Mouse (Mus musculus) mature B cell (primary cell): ENCODE results near the gene Srsf4.

Experiments
- in situ Hi-C: fragments of 300-500 bp; cut with MboI; formaldehyde crosslinking; loops from 2 replicates; pipeline ENCODE4 v1.14.3; 2019

Gene Srsf4

DNA sequence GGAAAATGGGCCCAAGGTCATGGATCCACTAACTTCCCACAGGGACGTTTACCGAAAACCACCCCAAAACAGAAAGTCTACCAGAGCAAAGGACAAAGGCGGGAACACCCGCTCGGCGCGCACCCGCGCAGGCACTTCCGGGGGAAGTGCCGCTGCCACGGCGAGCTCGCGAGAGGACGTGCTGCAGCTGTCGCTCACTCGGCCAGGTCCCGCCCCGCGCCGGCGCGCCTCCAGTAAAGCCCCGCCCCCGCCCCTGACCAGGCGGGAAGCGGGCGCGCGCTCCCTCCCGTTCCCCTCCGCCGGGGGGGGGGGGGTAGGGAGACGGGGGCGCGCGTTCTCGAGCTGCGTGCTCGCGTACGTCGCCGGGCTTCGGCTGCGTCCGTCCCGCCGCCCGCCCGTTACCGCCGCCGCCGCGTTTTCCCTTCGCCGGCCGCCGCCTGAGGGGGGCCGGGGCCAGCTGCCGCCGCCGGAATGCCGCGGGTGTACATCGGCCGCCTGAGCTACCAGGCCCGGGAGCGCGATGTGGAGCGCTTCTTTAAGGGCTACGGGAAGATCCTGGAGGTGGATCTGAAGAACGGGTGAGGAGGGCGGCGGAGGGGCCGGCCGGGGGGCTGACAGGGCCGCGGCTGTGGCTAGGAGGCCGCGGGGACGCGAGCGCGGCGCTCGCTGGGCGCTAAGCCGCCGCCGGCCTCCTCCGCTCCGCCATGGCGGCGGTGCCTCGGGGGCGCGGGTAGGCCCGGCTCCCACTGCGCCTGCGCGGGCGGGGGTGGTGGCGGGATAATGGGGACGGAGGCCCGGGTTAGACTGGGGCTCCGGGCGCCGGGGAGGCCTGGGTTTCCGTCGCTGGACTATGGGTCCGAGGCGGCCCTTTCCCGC lies at the start of gene Srsf4:
Gene Srsf4, plus strand, starts transcription at position 325 of the 876 bp plus-strand sequence.
- in situ Hi-C loops, result no loop called here

DNA sequence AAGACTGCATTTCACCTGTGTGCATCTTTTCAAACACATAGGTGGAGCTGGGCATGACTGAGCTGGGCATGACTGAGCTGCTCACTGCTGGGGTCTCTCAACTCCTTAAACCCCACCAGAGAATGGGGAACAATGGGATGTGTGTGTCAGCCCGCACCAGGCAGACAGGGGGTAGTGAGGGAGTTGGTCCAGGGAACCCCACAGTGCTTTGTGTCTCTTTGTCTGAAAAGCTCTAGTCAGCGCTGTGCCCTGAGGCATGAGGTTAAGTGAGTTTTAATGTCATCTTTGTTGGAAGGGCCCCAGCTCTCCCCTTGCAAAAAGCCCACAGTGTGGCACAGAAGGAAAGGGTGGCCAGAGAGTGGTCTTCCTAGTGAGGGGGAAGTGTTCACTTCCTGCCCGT lies 48.5 kb upstream of the Srsf4 start:
- in situ Hi-C loops, result no loop called here

DNA sequence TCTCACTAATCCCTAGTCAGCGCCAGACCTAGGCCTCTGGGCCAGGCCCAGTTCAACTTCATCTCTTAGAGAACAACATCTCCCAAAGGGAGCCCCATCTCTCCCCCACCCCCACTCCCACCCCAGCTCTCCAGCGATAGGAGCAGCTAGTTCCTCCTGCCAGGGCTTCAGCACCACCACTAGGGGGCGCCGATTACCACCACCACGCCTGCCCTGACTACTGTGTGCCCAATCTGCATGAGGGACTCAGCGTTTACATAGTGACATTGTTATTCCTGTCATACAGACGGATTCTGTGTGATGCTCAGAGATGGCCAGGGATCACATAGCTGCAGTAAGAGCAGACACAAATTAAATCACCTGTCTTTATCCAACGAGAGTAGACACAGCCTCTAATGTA lies 47.6 kb upstream of the Srsf4 start:
- in situ Hi-C loops, result no loop called here

DNA sequence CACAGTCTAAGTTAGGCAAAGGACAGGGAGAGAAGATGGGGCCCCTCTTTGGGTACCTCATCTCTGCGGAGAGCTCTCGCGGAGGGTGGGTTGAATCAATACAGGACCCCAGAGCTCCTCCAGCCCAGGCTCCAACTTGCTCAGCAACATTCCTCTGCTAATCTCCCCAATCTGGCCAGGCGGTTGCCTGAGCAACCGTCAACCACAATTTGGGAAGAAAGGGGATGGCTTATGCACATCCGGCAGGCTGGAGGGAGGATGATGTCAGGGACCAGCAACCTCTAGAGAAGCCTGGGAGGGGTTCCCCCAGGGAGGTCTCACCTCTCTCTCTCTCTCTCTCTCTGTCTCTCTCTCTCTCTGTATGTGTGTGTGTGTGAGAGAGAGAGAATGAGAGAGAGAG lies 46.5 kb upstream of the Srsf4 start:
- in situ Hi-C loops, result no loop called here

DNA sequence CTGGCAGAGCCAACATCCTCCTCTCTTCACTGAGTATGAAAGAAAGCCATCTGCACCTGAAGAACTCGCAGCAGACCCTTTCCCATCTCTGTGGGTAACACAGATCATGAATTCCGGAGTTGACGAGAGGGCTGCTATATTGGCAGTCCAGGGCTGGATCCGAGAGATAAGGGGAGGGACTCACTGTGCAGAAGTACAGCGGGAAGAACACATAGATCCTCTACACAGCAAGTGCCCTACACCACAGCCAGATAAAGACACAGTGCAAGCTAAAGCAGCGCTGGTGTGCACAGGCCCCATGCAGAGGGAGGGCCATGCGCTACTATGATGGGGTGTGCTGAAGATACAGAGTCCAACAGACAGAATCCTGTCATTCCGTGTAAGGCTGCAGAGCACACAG lies 44.3 kb upstream of the Srsf4 start:
- in situ Hi-C loops, result no loop called here

DNA sequence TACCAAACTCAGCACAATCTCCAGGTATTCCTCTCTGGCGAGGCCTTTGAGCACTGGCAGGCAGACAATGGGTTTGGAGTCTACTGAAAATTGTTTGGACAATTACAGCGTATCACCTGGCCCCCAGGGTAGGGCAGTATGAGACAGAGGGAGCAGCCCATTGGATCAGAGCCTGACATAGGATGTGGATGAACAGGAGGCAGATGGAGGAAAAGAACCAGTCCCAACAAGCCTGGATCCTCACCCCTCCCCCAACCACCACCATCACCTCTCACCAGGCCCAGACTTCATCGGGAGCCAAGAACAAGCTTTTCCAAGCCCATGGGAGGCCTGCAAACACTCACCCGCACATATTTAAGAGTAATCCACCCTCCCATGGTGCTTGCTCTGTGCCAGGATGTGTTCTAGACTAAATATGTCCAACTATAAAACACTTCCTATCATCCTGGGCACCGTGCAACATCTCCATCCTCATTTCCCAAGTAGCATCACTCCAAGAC lies 41.8 kb upstream of the Srsf4 start:
- in situ Hi-C loops, result loop anchor here (10.0 kb wide), 2 partner anchors 687 to 877 kb away; no protein-coding TSS in a partner anchor

DNA sequence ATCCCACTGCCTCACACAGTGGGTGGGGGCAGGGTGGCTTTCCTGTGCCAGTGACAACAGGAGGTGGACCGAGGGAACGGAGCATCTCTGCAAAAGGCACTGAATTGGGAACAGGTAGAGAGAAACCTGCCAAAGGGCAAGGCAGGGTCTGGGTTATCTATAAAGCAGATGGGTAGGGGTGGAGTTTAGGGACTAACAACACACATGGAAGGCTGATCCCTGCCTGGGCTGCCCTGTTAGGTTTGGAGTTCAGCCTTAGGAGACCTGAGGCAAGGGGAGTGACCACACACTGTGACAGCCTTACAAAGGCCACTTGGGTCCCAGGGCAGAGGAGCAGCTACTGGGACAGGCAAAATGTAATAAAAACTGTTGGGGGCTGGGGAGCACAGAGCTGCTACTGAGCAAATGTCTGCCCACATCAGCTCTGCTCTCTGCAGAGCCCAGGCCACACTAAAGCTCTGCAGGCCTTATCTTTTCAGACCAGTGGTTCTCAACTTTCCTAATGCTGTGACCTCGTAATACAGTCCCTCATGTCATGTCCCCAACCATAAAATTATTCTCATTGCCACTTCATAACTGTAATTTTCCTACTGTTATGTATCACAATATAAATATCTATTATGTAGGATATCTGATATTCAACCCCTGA lies 40.5 kb upstream of the Srsf4 start:
- in situ Hi-C loops, result loop anchor here (10.0 kb wide), 2 partner anchors 688 to 878 kb away; no protein-coding TSS in a partner anchor

DNA sequence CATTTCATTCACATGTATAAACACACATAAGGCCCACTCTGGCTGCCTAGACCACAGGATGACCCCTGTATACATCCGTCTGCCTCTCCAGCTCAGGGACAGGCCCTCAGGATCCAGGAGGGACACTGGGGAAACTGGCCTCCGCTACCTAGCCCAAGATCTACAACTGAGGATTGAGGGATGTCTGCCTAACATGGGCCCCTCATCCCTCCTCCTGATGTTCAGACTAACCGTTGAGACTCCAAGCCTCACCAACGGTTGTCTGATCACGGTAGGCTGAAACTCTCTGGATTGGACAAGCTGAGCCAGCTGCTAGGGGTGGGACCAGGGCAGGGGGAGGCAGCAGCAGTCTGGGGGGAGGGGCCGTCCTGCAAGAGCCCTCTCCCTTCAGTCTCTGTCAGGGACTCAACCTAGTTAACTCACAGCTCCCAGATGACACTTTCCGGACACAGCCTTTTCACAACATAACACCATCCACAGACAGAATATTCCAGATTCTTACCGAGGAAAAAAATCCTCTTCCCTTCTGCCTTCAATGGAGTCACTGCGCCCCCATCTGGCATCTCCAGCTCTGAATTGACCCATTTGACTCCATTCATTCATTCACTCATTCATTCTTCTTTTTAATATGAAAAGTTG lies 39.3 kb upstream of the Srsf4 start:
- in situ Hi-C loops, result loop anchor here (10.0 kb wide), 2 partner anchors 689 to 879 kb away; no protein-coding TSS in a partner anchor

DNA sequence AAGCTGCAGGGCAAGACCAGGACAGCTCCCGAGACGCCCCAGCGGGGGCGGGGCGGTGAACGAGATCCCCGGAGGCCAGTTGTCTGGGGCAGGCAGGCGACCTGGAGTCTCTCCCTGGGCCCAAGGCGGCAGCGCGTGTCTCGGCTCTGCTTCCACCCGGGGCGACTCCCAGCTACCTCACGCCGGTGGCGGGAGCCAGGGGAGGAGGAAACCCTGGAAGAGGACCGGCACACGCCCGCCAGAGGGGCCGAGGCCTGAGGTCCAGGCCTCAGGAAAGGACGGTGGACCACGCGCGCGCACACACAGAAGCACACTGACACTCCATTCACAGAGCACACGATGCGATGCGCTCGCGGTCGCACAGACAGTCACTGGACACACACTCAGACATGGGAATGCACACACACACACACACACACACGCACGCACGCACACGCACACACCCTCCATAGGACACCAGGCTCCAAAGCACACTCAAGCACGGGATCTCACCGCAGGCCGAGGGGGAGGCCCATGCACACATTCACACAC lies 37.0 kb upstream of the Srsf4 start:
- in situ Hi-C loops, result loop anchor here (10.0 kb wide), 2 partner anchors 692 to 882 kb away; no protein-coding TSS in a partner anchor

DNA sequence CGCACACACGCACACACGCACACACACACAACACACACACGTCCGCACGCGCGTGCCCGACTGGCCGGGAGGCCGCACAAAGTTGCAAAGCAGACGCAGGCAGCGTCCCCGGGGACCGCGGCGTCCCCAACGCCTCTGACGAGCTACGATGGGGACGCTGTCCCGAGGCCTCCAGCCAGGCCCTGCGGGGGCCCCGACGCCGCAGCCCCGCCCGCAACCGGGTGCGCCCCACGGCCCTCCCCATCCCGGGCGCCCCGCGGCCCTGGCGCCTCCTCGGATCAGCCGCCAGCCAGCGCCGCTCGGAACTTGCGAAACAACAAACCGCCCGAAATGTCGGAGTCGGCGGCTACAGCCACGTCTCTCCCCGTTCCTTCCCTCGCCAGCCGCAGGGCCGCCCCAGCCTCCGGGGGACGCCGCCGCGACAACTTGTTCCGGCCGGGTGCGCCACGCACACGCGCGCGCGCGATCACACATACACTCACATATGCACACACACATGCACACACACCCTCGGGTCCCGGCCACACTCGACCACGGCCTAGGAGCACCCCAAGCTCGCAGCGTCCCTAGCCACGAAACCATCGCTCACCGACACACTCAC lies 36.4 kb upstream of the Srsf4 start:
- in situ Hi-C loops, result loop anchor here (10.0 kb wide), 2 partner anchors 692 to 882 kb away; no protein-coding TSS in a partner anchor

DNA sequence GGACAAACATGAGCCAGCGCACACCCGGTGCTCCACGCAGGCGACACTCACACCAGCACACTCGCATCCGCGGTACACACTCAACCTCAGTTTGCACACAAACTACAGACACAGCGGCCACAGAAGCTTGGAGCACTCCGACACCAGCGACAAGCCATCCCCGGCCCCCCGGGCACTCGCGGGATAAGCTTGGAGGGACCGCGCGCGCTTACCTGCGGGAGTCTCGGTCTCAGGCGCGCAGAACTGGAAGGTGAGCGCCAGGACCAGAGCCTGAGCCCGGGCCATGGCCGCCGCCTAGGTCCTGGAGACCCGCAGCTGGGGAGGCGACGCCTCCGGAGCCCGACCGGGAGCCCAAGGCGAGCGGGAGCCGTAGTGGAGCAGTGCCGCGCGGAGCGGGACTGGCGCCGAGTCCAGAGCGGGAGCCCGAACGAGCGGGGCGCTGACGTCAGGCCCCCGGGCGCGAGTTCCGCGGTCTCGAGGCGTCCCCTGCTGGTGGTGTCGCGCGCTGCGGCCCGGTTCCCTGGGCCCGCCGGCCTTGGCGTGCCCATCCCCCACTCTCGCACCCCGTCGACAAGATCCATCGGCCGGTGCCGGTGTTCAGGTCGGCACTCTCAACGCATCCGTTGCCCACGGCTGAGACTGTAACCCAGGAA lies 35.4 kb upstream of the Srsf4 start, which contains the start of gene Ptpru:
Gene Ptpru, minus strand, starts transcription at position 417 of the 653 bp plus-strand sequence.
- in situ Hi-C loops, result loop anchor here (10.0 kb wide), 2 partner anchors 693 to 883 kb away; no protein-coding TSS in a partner anchor

DNA sequence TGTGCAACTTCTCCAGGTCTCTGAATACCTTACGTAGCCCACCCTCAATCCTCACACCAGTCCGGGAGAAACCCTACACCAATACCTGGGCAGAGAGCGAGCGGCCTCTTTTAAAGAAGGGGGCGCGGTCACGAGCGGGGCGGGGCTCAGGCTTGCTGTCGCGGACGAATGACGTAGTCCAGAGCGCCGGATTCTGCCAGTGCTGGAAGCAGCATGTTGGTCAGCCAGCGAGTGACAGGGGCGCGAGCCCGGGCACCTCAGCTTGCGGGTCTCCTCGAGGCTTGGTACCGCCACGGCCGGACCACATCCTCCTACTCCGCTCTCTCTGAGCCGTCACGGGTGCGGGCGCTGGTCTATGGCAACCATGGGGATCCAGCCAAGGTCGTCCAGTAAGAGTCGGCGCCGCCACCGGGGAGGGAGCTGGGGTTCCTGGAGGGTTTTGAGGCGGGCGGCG lies 30.1 kb upstream of the Srsf4 start, which contains the start of gene Mecr:
Gene Mecr, plus strand, starts transcription at position 181 of the 454 bp plus-strand sequence.
- in situ Hi-C loops, result no loop called here

DNA sequence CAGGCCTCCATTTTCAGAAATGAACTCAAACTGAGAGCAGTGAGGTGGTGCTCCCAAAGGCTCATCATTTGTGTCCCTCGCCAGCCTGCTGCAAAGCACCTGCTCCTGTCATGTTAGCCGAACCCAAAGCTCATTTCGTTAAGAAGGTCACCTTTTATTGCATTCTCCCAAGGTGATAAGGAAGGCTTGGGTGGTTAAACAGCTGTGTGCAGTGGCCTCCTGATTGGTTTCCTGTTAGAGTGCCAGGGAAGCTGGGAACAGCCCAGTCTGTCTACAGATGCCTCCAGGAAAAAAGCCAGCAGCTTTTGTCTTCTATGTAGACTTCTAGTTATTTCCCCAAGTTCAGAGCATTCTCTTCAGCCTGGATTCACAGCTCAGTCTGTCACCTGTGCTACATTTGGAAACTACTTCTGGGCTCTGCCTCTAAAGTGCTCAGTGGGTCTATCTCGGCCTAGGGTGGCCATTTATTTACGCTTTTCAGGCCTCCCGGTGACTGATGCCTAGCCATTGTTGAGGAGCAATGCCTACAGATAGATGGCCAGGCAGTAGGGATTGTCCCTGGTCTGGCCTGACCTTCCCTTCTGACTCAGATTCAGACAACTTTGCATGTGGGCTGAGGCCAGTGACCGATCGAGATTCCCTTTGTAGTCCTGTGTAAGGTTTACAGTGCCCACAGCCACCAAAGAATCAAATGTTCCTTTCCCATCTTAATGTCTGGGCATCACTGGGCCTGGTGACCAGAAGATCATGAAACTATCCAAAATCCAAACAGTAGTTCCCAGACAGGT lies 27.2 kb upstream of the Srsf4 start:
- in situ Hi-C loops, result no loop called here

DNA sequence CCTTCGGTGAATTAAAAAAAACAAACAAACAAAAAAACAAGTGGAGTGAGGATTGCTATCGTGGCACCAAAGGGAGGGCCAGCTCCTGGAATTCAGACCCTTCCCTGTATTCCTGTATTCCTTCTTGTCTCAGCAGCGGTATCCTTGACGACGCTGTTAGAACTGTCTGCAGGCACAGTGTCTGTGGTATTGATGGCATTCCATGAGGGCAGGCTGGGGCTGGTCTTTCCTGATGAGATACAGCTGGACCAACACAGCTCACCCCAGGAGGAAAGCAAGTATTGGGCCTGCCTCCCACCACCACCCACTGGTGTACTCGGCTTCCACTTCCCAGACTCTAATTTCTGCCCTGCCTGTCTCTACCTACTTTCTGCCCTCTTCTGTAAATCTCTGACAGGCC lies 25.3 kb upstream of the Srsf4 start:
- in situ Hi-C loops, result no loop called here

DNA sequence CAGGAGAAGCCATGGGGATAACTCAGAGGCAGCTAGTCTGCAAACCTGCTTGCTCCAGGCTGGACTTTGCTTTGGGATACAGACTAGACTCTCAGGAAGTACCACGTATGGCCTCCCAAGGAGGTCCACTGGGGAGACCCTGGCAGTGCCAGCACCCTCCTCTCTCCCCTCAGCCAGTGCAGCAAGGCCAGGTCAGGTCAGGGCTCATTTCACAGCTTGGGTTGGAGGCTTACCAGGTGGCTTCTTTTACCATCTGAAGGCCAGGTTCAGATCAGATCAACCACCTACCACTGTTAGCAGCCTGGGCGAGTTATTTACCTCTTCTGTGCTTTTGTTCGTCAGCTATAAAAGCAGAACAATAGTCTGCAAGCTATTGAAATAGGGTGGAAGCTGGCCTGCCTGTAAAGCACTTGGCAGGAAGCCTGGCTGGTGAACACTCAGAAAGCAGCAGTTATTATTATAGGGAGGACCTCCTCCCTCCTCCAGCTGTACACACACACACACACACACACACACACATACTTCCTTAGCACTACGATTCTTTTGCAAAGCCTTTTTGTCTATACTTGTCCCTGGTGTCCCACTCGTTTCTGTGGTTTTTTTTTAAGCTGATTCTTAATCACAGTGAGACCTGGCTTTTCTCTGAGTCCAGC lies 23.3 kb upstream of the Srsf4 start:
- in situ Hi-C loops, result no loop called here

DNA sequence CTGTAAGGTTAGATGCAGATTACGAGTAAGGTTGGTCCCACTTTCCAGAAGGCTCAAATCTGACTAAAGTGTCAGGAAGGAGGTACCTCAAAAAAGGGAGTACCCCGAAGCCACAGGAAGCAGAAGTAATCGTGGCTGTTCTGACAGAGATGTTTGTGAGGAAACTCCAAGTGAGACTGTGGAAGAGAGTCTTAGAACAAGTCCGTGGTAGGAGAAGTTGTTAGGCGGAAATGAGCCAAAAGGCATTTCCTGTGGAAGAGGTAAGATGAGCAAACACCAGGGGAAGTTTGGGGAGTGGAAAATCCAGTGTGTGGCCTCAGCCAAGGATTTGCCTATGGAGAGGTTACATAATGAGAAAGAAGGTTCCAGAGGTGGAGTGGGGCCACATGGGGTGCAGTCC lies 18.5 kb upstream of the Srsf4 start:
- in situ Hi-C loops, result no loop called here

DNA sequence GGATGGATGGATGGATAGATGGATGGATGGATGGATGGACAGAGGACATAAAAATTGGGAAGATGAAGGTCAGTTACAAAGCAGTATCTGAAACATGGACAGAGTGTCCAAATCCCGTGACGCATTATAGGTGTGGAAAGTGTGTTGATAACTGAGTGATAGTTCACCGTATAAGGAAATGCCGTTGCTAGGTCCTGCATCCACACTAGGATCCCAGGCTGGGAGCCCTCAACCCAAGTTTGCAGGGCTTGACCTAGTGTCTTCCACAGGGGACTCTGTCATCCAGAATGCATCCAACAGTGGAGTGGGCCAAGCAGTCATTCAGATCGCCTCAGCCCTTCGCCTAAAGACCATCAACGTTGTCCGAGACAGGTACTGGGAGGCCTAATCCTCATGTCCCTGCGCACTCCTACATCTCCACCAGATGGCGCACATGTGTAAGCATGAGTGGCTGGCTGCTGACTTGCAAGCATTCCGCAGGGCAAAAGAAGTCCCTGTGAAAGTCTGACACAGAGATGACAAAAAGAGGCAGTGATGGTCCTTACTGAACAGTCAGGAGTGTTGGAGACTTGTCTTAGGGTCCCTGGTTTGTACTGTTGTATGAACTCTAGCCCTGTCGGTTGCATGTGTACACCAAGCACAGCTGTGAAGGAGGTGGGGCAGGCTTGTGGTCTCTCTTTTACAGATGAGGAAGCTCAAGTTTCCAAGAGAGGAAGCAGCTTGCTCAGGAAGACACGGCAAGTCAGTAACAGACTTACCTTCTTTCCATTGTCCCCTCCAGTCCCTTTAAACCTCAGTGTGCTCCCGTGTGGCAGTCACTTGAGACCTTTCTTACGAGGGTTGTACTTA lies 12.7 kb upstream of the Srsf4 start:
- in situ Hi-C loops, result no loop called here

DNA sequence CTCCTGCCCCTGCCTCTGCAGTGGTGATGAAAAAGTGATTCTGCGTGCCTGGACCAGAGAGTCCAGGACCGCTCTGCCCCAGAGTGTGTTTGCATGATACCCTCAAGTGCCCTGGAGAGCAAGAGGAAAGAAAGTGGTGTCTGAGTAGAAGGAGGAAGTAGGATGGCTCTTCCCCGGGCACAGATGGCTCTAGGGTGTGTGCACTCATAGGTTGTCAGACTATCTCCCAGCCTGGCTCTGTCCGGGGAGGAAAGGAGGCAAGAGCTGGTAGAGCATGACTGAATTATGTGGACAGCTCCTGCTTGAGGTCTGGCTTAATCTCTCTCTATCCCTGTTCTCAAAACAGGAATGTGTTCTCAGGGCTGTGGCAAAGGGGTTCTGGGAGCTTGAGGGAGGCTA lies 12.1 kb upstream of the Srsf4 start:
- in situ Hi-C loops, result no loop called here
